Mouse (Mus musculus): ENCODE measurements around the gene Pih1d1. TPM values are rescaled to one million over a fixed set of nuclear protein-coding genes. Genes with fewer than 3 reads are reported as not detected.
"Not testable (repeated sequence)": the region's sequence is repeated elsewhere in the genome, so short reads cannot be mapped to it uniquely, and the experiment has no call there.

Pih1d1 gene
- polyA plus RNA-seq, 1 experiment, result 6.2 TPM

DNA sequence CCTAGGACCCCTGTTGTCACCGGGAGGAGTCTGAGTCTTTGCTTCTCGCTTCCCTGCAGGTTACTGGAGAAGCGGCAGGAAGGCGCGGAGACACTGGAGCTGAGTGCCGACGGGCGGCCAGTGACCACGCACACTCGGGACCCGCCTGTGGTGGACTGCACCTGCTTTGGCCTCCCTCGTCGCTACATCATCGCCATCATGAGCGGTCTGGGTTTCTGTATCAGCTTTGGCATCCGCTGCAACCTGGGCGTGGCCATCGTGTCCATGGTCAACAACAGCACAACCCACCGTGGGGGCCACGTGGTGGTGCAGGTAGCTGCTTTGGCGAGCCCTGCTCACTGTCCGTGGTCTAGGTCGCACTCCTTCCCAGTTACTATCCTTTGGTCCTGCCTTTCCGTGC is 14.6 kb downstream of the Pih1d1 start:
- Histone ChIP-seq H3K27me3 (ENCODE audit: control insufficient read depth) (peaks cover 86% of the 10 kb centered on the region), H3K36me3 (ENCODE audit: control insufficient read depth) (no peaks in the 10 kb centered on the region), H3K9me3 (ENCODE audit: control insufficient read depth, low read length) (peaks cover 51% of the 10 kb centered on the region), H3K4me1 (ENCODE audit: control insufficient read depth) (peaks cover 12% of the 10 kb centered on the region), H3K4me3 (replicated peaks) (no peak overlapping the region)
- no peak for TF ChIP-seq GATA1 (IDR thresholded peaks at IDR 0.05; ENCODE audit: low read length)

DNA sequence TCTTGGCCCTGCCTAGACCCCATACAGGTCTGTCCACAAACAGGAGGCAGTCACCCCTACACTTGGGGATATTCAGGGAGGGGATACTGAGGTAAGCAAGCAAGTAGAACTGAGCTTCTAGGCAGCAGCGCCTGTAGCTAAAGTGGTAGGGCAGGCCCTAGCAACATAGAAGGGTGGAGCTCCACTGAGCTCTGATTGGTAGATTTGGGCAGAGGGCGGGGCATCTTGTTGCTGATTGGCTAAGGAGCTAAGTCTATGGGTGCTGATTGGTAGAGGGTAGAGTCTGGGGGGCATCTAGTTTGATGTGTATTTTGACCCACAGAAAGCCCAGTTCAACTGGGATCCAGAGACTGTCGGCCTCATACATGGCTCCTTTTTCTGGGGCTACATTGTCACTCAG is 15.4 kb downstream of the Pih1d1 start:
- Histone ChIP-seq H3K27me3 (ENCODE audit: control insufficient read depth) (peaks cover 85% of the 10 kb centered on the region), H3K36me3 (ENCODE audit: control insufficient read depth) (no peaks in the 10 kb centered on the region), H3K4me1 (ENCODE audit: control insufficient read depth) (peaks cover 6% of the 10 kb centered on the region), H3K9me3 (ENCODE audit: control insufficient read depth, low read length) (peaks cover 49% of the 10 kb centered on the region), H3K4me3 (replicated peaks) (no peak overlapping the region)
- no peak for TF ChIP-seq TAL1 (IDR thresholded peaks at IDR 0.05; ENCODE audit: low read length)
- no peak for TF ChIP-seq GATA1 (IDR thresholded peaks at IDR 0.05; ENCODE audit: low read length)

DNA sequence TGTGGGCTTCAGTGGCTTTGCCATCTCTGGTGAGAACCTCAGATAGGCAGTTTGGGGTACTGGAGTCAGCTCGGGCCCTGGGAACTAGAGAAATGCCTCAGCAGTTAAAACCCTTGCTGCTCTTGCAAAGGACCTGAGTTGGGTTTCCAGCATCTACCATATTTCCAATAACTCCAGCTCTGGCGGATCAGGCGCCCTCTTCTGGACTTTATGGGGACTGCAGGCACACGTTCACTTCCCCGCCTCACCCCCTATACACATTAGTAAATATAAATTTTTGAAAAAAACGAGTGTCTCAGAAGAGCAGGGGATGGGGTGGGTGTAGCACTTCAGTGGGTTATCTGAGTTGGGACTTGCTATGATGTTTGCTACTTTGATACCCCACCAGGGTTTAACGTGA is 18.9 kb downstream of the Pih1d1 start:
- Histone ChIP-seq H3K36me3 (ENCODE audit: control insufficient read depth) (no peaks in the 10 kb centered on the region), H3K27me3 (ENCODE audit: control insufficient read depth) (peaks cover 85% of the 10 kb centered on the region), H3K9me3 (ENCODE audit: control insufficient read depth, low read length) (peaks cover 45% of the 10 kb centered on the region), H3K4me1 (ENCODE audit: control insufficient read depth) (peaks cover 6% of the 10 kb centered on the region), H3K4me3 (replicated peaks) (no peak overlapping the region)
- TF ChIP-seq TAL1 (IDR thresholded peaks at IDR 0.05; ENCODE audit: low read length) (no peak), GATA1 (IDR thresholded peaks at IDR 0.05; ENCODE audit: low read length) (no peak)

DNA sequence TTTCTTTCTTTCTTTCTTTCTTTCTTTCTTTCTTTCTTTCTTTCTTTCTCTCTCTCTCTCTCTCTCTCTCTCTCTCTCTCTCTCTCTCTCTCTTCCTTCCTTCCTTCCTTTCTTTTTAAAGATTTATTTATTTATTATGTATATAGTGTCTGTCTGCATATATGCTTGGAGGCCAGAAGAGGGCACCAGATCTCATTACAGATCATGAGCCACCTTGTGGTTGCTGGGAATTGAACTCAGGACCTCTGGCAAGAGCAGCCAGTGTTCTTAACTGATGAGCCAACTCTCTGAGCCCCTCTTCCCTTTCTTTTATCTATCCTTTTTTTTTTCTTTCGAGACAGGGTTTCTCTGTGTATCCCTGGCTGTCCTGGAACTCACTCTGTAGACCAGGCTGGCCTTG is 19.7 kb downstream of the Pih1d1 start:
- H3K36me3 ChIP-seq (ENCODE audit: control insufficient read depth); H3K4me1 ChIP-seq (ENCODE audit: control insufficient read depth); H3K4me3 ChIP-seq (replicated peaks): not testable (repeated sequence)
- peaks cover 85% of the 10 kb centered on the region for H3K27me3 ChIP-seq (ENCODE audit: control insufficient read depth)
- H3K9me3 ChIP-seq (ENCODE audit: control insufficient read depth, low read length), result peaks cover 37% of the 10 kb centered on the region

DNA sequence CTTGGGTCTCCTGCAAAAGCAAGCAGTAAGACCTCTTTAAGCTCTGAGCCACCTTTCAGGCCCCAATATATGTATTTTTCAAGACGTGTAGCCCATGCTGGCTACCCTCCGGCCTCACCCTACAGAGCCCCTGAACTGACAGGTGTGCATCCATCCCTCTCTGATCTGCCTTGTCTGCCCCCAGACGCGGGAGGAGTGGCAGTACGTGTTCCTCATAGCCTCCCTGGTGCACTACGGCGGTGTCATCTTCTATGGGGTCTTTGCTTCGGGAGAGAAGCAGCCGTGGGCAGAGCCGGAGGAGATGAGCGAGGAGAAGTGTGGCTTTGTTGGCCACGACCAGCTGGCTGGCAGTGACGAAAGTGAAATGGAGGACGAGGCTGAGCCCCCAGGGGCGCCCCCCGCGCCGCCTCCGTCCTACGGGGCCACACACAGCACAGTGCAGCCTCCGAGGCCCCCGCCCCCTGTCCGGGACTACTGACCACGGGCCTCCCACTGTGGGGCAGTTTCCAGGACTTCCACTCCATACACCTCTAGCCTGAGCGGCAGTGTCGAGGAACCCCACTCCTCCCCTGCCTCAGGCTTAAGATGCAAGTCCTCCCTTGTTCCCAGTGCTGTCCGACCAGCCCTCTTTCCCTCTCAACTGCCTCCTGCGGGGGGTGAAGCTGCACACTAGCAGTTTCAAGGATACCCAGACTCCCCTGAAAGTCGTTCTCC is 20.6 kb downstream of the Pih1d1 start:
- no peaks in the 10 kb centered on the region for H3K36me3 ChIP-seq (ENCODE audit: control insufficient read depth)
- peaks cover 28% of the 10 kb centered on the region for H3K9me3 ChIP-seq (ENCODE audit: control insufficient read depth, low read length)
- peaks cover 85% of the 10 kb centered on the region for H3K27me3 ChIP-seq (ENCODE audit: control insufficient read depth)
- H3K4me3 ChIP-seq (replicated peaks), result no peak overlapping the region
- TF ChIP-seq TAL1 (IDR thresholded peaks at IDR 0.05; ENCODE audit: low read length) (no peak), GATA1 (IDR thresholded peaks at IDR 0.05; ENCODE audit: low read length) (no peak)
- peaks cover 9% of the 10 kb centered on the region for H3K4me1 ChIP-seq (ENCODE audit: control insufficient read depth)

DNA sequence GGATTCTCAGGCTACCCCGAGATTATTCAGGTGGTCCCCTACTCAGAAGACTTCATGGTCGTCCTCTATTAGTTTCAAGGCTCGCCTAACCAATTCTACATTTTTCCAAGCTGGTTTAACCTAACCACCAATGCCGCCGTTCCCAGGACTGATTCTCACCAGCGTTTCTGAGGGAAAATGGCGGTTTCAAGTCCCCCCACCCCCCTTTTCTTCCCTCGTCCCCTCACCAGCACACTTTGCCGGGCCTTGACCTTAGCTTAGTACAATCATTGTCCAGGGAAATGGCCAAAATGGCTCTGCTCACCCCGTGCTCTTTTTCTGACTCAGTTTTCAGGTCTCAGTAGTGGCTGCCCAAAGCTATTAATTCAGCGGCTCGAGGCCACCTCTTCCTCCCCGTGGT is 21.3 kb downstream of the Pih1d1 start:
- peaks cover 9% of the 10 kb centered on the region for H3K4me1 ChIP-seq (ENCODE audit: control insufficient read depth)
- TF ChIP-seq TAL1 (IDR thresholded peaks at IDR 0.05; ENCODE audit: low read length) (no peak), GATA1 (IDR thresholded peaks at IDR 0.05; ENCODE audit: low read length) (no peak)
- no peaks in the 10 kb centered on the region for H3K36me3 ChIP-seq (ENCODE audit: control insufficient read depth)
- H3K4me3 ChIP-seq (replicated peaks), result no peak overlapping the region
- H3K9me3 ChIP-seq (ENCODE audit: control insufficient read depth, low read length), result peaks cover 21% of the 10 kb centered on the region
- H3K27me3 ChIP-seq (ENCODE audit: control insufficient read depth), result peaks cover 85% of the 10 kb centered on the region

DNA sequence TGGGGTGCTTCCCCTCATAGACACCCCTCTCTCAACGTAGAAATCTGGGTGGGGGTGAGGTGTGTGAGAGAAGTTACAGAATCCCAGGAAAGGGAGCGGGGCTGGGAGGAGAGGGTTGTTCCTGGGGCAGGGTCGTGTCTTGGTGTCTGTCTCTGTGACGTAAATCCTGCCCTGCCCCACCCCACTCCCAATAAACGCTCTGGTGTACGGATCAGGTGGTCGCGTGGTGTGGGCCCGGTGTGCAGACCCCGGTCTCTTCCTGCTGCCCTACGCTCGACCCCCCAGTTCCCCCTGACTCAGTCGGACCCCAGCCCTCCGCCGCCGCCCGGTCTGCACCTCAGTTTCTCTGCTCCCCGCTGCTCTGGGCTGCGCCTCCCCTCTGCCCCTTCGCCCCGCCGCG is 21.8 kb downstream of the Pih1d1 start:
- TF ChIP-seq GATA1 (IDR thresholded peaks at IDR 0.05; ENCODE audit: low read length) (no peak), TAL1 (IDR thresholded peaks at IDR 0.05; ENCODE audit: low read length) (no peak)
- Histone ChIP-seq H3K4me3 (replicated peaks) (no peak overlapping the region), H3K4me1 (ENCODE audit: control insufficient read depth) (peaks cover 9% of the 10 kb centered on the region), H3K36me3 (ENCODE audit: control insufficient read depth) (no peaks in the 10 kb centered on the region), H3K9me3 (ENCODE audit: control insufficient read depth, low read length) (peaks cover 17% of the 10 kb centered on the region), H3K27me3 (ENCODE audit: control insufficient read depth) (peaks cover 87% of the 10 kb centered on the region)

DNA sequence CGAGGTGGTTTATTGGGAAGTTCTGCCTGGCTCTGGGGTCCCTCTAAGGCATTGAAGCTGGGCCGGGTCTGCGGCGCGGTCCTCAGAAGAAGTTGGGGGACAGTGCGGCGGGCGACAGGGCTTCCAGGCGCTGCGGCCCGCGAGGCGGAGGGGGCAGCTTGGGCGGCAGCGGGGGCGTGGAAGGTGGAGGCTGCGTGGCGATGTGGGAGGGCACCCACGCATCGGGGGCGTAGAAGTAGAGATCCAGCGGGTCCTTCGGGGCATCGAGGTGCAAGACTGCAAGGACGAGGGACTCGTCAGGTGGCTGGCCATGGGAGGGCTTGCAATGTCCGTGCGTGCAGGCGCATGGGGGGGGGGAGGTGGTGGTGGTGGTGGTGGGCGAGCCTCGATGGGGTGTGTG is 22.3 kb downstream of the Pih1d1 start:
- peaks cover 12% of the 10 kb centered on the region for H3K4me1 ChIP-seq (ENCODE audit: control insufficient read depth)
- H3K27me3 ChIP-seq (ENCODE audit: control insufficient read depth), result peaks cover 89% of the 10 kb centered on the region
- H3K36me3 ChIP-seq (ENCODE audit: control insufficient read depth), result no peaks in the 10 kb centered on the region
- TF ChIP-seq TAL1 (IDR thresholded peaks at IDR 0.05; ENCODE audit: low read length), result no peak
- no peak for TF ChIP-seq GATA1 (IDR thresholded peaks at IDR 0.05; ENCODE audit: low read length)
- H3K4me3 ChIP-seq (replicated peaks), result no peak overlapping the region
- H3K9me3 ChIP-seq (ENCODE audit: control insufficient read depth, low read length), result peaks cover 16% of the 10 kb centered on the region

DNA sequence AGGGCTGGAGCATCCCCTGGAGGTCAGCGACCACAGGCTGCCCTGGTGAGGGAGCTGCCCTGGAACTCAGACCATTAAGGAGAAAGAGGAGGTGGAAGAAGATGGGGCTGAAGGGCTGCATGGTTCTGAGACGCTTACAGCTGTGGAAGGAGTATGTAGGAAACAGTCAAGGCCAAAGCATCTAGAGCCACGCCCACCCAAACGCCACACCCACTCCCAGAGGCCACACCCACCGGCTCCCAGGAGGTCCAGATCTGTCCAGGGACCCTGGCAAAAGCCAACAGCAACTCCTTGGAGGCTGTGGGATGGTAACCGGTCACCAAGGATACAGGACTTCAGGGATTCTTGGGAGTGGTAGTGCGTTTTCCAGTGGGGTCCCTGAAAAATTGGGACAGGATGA is 24.4 kb downstream of the Pih1d1 start:
- no peaks in the 10 kb centered on the region for H3K36me3 ChIP-seq (ENCODE audit: control insufficient read depth)
- H3K9me3 ChIP-seq (ENCODE audit: control insufficient read depth, low read length), result peaks cover 4% of the 10 kb centered on the region; the same call in 1 of the 2 replicates
- peaks cover 98% of the 10 kb centered on the region for H3K27me3 ChIP-seq (ENCODE audit: control insufficient read depth)
- H3K4me3 ChIP-seq (replicated peaks), result no peak overlapping the region
- TF ChIP-seq GATA1 (IDR thresholded peaks at IDR 0.05; ENCODE audit: low read length) (no peak), TAL1 (IDR thresholded peaks at IDR 0.05; ENCODE audit: low read length) (no peak)
- H3K4me1 ChIP-seq (ENCODE audit: control insufficient read depth), result peaks cover 21% of the 10 kb centered on the region

DNA sequence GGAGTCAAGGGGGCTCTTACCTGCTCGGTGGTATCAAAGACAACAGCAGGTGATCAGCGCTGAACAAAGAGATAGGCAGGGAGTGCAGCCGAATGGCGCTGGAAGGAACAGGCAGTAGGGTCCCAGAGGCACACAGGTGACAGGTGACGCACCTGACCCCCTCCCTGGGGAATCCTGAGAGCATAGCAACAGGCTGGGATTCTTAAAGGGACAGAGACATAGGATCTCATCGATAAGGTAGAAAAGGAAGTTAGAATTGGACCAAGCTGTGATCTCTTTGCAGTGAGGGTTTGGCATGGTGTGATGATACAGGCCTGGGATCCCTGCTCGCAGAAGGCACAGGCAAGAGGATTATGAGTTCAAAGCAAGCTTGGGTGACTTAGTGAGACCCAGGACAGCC is 25.4 kb downstream of the Pih1d1 start, which contains the start of gene Gfy:
TSS of gene Gfy (minus strand) at position 101 of the 400 bp plus-strand sequence.
- Histone ChIP-seq H3K4me1 (ENCODE audit: control insufficient read depth) (peaks cover 21% of the 10 kb centered on the region), H3K4me3 (replicated peaks) (no peak within 1 kb of the TSS), H3K36me3 (ENCODE audit: control insufficient read depth) (no peaks in the 10 kb centered on the region), H3K9me3 (ENCODE audit: control insufficient read depth, low read length) (peaks cover 4% of the 10 kb centered on the region; the same call in 1 of the 2 replicates), H3K27me3 (ENCODE audit: control insufficient read depth) (peaks cover 100% of the 10 kb centered on the region)
- TF ChIP-seq GATA1 (IDR thresholded peaks at IDR 0.05; ENCODE audit: low read length) (no peak), TAL1 (IDR thresholded peaks at IDR 0.05; ENCODE audit: low read length) (no peak)
